Mouse (Mus musculus) heart, adult 2 months (tissue): Measurements from ENCODE around the gene Gm26920. TPM values are rescaled to one million over a fixed set of nuclear protein-coding genes. Genes with fewer than 3 reads are reported as not detected.

Experiments used
- DNase-seq, 2 experiments: peaks; one replicate each; pipeline ENCODE4 v3.0.0; 2021
- H3K27ac ChIP-seq: fragments of 200-600 bp; 2 replicates; pipeline ENCODE4 v1.8.1; 2022
- H3K27me3 ChIP-seq: fragments of 200-500 bp; 2 replicates; pipeline ENCODE4 v1.6.1; 2012; ENCODE audit warnings: mild to moderate bottlenecking, low read length, inconsistent platforms, mixed read lengths; ENCODE audit not compliant: control insufficient read depth, insufficient read depth
- H3K36me3 ChIP-seq: fragments of 200-500 bp; 2 replicates; pipeline ENCODE4 v1.6.1; 2012; ENCODE audit warnings: low read length, inconsistent platforms; ENCODE audit not compliant: control insufficient read depth, insufficient read depth
- H3K4me1 ChIP-seq: fragments of 200-500 bp; 2 replicates; pipeline ENCODE4 v1.6.1; 2011; ENCODE audit warnings: low read length; ENCODE audit not compliant: control insufficient read depth, insufficient read depth
- H3K4me3 ChIP-seq: fragments of 200-600 bp; 2 replicates; pipeline ENCODE4 v1.8.1; 2022
- H3K79me2 ChIP-seq: fragments of 200-500 bp; replicated peaks from 2 replicates; pipeline ENCODE4 v1.6.1; 2012; ENCODE audit warnings: mild to moderate bottlenecking, inconsistent platforms, low read length, moderate library complexity, mixed read lengths; ENCODE audit not compliant: control insufficient read depth, insufficient read depth
- H3K9ac ChIP-seq: fragments of 200-500 bp; 2 replicates; pipeline ENCODE4 v1.6.1; 2012; ENCODE audit warnings: low read depth, mild to moderate bottlenecking, control low read depth, inconsistent platforms, low read length, mixed read lengths
- CTCF ChIP-seq: fragments of 200-600 bp; IDR thresholded peaks from 2 replicates; pipeline ENCODE4 v1.8.1; 2022; ENCODE audit warnings: antibody characterized with exemption, mild to moderate bottlenecking, moderate library complexity
- EP300 ChIP-seq: fragments of 200-500 bp; IDR thresholded peaks from 2 replicates; pipeline ENCODE4 v1.6.1; 2011; ENCODE audit warnings: low read depth, low read length, control low read depth; ENCODE audit not compliant: insufficient read depth
- POLR2A ChIP-seq: fragments of 200-500 bp; IDR thresholded peaks from 2 replicates; pipeline ENCODE4 v1.6.1; 2011; ENCODE audit warnings: mild to moderate bottlenecking, low read depth, low read length, control low read depth; ENCODE audit not compliant: insufficient read depth
- WGBS: fragments of 180-500 bp; shearing (Covaris S2); methylation state at CpG from one replicate; pipeline ENCODE4 v1.1.7; 2018; 5-methylcytosine and 5-hydroxymethylcytosine counted together
- intact Hi-C: fragments of 180-260 bp; cut with DNase I; formaldehyde crosslinking; loops from one replicate; pipeline ENCODE4 v1.15.1; 2025
- polyA plus RNA-seq: library from polyadenylated mRNA; depleted of rRNA; stranded (reverse); fragments of >200 nt; gene quantifications from 2 replicates; pipeline ENCODE4 v1.2.3, GENCODE M21; 2012
- total RNA-seq, 2 experiments: library from RNA; stranded (reverse); gene quantifications; 2 replicates each; pipeline ENCODE4 v1.2.3; 2021

The Gm26920 gene
- total and polyA plus RNA-seq, 3 experiments, result 0.84 TPM; not detected in 2

DNA sequence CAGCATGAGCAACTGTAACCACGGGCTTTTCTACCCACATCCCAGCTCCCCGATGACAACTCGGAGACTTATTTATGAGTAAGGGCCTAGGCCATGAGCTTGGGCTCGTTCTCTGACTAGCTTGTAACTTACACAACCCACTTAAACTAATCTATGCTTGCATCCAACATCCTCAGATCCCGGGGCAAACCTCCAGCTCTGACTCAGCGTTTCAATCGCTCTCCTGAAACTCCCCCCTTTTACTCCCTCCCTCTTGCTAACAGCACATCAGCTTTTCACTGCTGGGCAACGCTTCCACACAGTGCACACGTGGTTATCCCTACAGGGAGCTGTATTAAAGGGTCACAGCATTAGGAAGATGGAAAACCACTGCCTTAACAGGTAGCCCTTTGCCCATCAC, 3.7 kb downstream of the Gm26920 start:
- no peak for DNase-seq
- no peak overlapping the region for H3K27ac ChIP-seq
- intact Hi-C loops, result loop anchor here (5.0 kb wide), 1 partner anchor 36 kb away; the partner anchor contains the start of gene Zfp382
- H3K4me3 ChIP-seq, result no peak overlapping the region
- TF ChIP-seq CTCF (no peak), POLR2A (no peak), EP300 (no peak)
- H3K36me3 ChIP-seq, result no peaks in the 10 kb centered on the region
- H3K9ac ChIP-seq, result no peak overlapping the region
- H3K27me3 ChIP-seq, result no peaks in the 10 kb centered on the region
- peaks cover 3% of the 10 kb centered on the region for H3K4me1 ChIP-seq
- WGBS, result 87% methylated on average over 9 of the region's 9 CpGs
- no peaks in the 10 kb centered on the region for H3K79me2 ChIP-seq

DNA sequence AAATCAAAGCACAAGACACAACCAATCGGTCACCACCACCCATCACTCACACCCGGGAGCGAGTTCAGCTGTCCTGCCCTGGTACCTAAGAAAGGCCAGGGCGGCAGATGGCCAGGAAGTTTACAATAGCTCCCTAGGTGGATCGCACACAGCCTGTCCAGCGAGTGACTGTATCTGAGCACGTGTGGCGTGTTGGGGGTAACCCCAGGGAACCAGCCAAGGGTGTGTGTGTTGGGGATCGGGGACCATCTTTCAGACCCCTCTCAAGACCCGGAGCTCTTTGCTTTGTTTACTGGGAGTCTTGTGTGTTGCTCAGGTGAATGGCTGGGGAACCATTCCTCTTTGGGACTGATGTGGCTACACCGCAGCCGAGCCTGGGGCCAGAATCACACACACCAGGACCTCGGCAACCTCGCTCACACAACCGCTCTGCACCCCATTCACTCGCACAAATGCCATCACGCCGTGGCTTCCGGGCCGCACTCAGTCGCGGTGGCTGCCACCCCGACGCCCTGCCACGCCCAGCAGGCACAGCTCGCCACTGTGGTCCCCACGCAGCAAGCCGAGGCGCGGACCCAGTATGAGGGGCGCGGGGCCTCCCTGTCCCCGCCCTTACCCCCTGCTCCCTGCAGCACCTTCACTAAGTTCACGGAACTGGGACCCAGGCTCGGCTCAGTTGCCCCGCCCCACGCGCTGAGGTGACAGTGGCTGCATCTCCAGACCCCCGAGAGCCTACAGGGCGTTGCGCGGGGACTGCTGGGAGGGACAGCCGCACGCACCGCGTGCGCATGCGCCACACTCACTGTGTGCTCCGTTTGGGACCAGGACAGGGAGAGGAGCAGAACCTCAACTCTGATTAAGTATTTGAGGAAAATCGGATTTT, 17.8 kb downstream of the Gm26920 start, which contains the start of gene Zfp82:
Zfp82 (minus strand) TSS at position 755 of the 883 bp plus-strand sequence.
- H3K27ac ChIP-seq, result peak within 1 kb of the TSS; percentile 58

DNA sequence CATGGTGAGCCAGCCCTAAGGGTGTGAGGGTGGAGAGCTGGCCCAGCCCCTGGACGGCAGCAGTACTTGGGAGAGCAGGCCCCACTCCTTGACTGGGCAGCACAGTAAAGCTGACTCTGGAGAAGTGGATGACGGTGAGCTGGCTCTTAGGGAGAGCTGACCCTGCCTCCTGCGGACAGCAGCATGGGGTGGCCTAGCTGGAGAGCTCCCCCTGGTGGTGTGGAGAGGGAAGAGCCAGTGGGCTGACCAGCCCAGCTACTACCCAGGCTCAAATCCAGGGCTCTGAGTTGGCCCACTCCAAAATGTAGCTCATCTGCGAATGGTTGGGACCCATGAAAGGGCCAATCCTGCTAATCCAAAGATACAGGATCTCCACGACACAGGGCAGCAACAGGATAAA, 25.6 kb downstream of the Gm26920 start:
- intact Hi-C loops, result no loop called here
- Histone ChIP-seq H3K27me3 (no peaks in the 10 kb centered on the region), H3K79me2 (no peaks in the 10 kb centered on the region), H3K4me1 (no peaks in the 10 kb centered on the region), H3K9ac (no peak overlapping the region), H3K27ac (no peak overlapping the region), H3K36me3 (no peaks in the 10 kb centered on the region), H3K4me3 (no peak overlapping the region)
- TF ChIP-seq CTCF (peak; percentile 47), POLR2A (no peak)
- WGBS, result 84% methylated on average over 5 of the region's 5 CpGs
- no peak for DNase-seq

More for the DNA sequence above, 17.8 kb downstream of the Gm26920 start, which contains the start of gene Zfp82:
- TF ChIP-seq POLR2A, result peak; percentile 79
- TF ChIP-seq CTCF, result no peak
- under 1% methylated on average over 50 of the region's 50 CpGs for WGBS
- peak within 1 kb of the TSS; percentile 91 for H3K9ac ChIP-seq
- H3K4me1 ChIP-seq, result peaks cover 2% of the 10 kb centered on the region; the same call in 1 of the 2 replicates
- peak; percentile 88 to 90 for DNase-seq
- no peaks in the 10 kb centered on the region for H3K36me3 ChIP-seq
- no peaks in the 10 kb centered on the region for H3K27me3 ChIP-seq
- H3K79me2 ChIP-seq, result no peaks in the 10 kb centered on the region
- peak within 1 kb of the TSS; percentile 78 for H3K4me3 ChIP-seq
- intact Hi-C loops, result loop anchor here (2.0 kb wide), 1 partner anchor 16 kb away; no protein-coding TSS in a partner anchor

DNA sequence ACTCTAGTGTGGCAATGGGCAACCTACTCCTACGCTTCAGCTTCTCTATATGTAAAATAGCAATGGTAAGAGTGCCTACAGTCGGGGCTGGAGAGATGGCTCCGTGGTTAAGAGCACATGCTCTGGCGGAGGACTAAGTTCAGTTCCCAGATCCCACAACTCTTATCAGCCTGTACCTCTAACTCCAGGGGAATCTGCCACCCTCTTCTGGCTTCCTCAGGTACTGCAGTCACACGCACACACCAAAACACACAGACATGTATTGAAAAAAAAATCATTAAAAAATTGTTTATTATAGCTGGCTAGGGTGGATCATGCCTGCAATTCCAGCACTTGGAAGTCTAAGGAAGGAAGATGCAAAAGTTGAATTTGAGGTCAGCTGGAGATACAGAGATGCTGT, 27.7 kb downstream of the Gm26920 start:
- no peak for TF ChIP-seq POLR2A
- TF ChIP-seq EP300, result no peak
- TF ChIP-seq CTCF, result peak; percentile 53
- Histone ChIP-seq H3K9ac (no peak overlapping the region), H3K79me2 (no peaks in the 10 kb centered on the region), H3K27ac (no peak overlapping the region), H3K4me3 (no peak overlapping the region), H3K36me3 (no peaks in the 10 kb centered on the region), H3K4me1 (no peaks in the 10 kb centered on the region), H3K27me3 (no peaks in the 10 kb centered on the region)
- 88% methylated on average over 5 of the region's 5 CpGs for WGBS
- intact Hi-C loops, result no loop called here
- no peak for DNase-seq

DNA sequence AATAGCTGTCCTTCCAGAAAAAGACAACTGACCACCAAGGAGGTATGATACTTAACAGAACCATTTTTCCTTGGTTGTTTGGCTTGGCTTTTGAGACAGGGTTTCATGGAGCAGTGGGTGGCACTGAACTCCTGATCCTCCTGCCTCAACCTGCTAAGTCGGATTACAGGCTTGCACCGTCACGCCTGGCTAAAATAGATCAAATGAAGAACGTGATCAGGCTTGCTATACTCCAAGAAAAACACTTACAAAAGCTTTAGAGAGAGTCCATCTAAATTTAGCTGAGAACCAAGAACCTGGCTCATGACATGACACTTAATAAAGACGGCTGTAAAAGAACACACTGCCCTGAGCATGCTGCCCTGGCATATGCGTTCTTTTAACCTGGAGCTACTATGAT, 29.9 kb downstream of the Gm26920 start:
- no peaks in the 10 kb centered on the region for H3K4me1 ChIP-seq
- H3K27me3 ChIP-seq, result no peaks in the 10 kb centered on the region
- H3K4me3 ChIP-seq, result no peak overlapping the region
- no peak overlapping the region for H3K9ac ChIP-seq
- peak overlapping the region; percentile 48 for H3K27ac ChIP-seq
- H3K79me2 ChIP-seq, result no peaks in the 10 kb centered on the region
- DNase-seq, result no peak
- 69% methylated on average over 6 of the region's 6 CpGs for WGBS
- intact Hi-C loops, result no loop called here
- no peaks in the 10 kb centered on the region for H3K36me3 ChIP-seq
- TF ChIP-seq EP300 (no peak), POLR2A (no peak), CTCF (no peak)

DNA sequence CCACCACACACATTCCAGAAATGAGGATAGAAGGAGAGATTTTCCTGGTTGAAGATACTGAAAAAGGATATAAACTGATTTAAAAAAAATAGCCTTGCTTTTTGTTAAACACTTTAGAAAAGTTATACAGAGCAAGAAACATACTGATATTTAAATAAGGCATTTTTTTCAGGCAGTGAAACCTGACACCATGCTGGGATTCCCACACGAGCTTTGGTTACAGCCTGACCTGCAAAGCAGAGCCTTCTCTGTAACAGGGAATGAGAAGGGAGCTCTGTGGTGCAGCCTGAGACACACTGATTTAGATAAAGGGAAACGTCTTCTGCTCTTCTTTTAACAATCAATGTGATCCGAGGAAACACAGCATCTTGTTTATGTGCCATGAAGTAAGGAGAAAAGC, 36.6 kb downstream of the Gm26920 start:
- Histone ChIP-seq H3K27me3 (no peaks in the 10 kb centered on the region), H3K4me1 (peaks cover 3% of the 10 kb centered on the region; the same call in 1 of the 2 replicates), H3K27ac (no peak overlapping the region), H3K4me3 (no peak overlapping the region), H3K36me3 (no peaks in the 10 kb centered on the region), H3K79me2 (no peaks in the 10 kb centered on the region), H3K9ac (no peak overlapping the region)
- 13% methylated on average over 3 of the region's 3 CpGs for WGBS
- TF ChIP-seq POLR2A (no peak), CTCF (no peak), EP300 (no peak)
- intact Hi-C loops, result loop anchor here (5.0 kb wide), 1 partner anchor 146 kb away; the partner anchor contains the start of genes Zfp27 and Zfp383
- no peak for DNase-seq
